Comparison of ENCODE assay signal across 18 mouse cellular contexts in the genomic region with DNA sequence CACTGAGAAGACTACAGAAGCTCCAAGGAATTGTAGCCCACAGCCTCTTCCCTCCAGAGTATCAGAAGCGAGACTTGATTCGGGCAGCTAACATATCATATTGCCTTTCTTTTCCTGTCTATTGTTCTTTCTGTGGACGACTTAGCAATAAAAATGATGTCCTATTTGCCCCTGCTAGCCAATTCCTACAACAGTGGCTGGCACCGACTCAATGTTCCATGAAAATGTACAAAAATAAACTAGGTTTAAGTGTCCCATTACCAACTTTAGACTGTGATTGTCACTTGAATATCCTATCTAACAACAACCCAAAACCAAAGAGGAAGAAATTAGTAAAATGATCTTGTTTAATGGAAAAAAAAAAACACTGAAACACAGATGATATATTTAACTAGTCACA.
"Had no signal": no experiment of that assay in that cellular context is flagged by ENCODE, and none has a peak within 500 bp of the region (broad histone marks: within the 10 kb centered on the region; RNA-seq: fewer than 3 reads in every experiment).

No protein-coding gene starts in this region.

- H3K4me3 ChIP-seq: midbrain, embryonic 10.5 days; midbrain, embryonic 12.5 days; myocyte; neural tube, embryonic 13.5 days; neural tube, embryonic 15.5 days had no signal

- H3K4me2 ChIP-seq: lung, embryonic 14.5 days; midbrain, embryonic 12.5 days; neural tube, embryonic 13.5 days; neural tube, embryonic 15.5 days had no signal

- H3K9ac ChIP-seq: lung, embryonic 14.5 days; midbrain, embryonic 12.5 days; neural tube, embryonic 13.5 days; neural tube, embryonic 15.5 days had no signal

- H3K27me3 ChIP-seq: midbrain, embryonic 12.5 days; neural tube, embryonic 13.5 days; neural tube, embryonic 15.5 days had no signal

- ATAC-seq: midbrain, embryonic 16.5 days had no signal

- DNase-seq: lung, embryonic 14.5 days; lung, postnatal 10 days; lung, postnatal 4 days; midbrain, embryonic 14.5 days; retina, postnatal 1 day; right cerebral cortex, adult 18-20 months; right cerebral cortex, postnatal 25 days; right cerebral cortex, postnatal 4 days; spleen, adult 18-20 months; thymus, adult 18-20 months; thymus, postnatal 14 days; thymus, postnatal 36 days had no signal

- H3K27ac ChIP-seq: midbrain, embryonic 10.5 days; midbrain, embryonic 12.5 days; neural tube, embryonic 13.5 days; neural tube, embryonic 15.5 days had no signal

- H3K4me1 ChIP-seq: midbrain, embryonic 10.5 days; midbrain, embryonic 12.5 days; neural tube, embryonic 13.5 days; neural tube, embryonic 15.5 days had no signal

- H3K9me3 ChIP-seq: midbrain, embryonic 10.5 days; neural tube, embryonic 13.5 days; neural tube, embryonic 15.5 days had no signal

- H3K36me3 ChIP-seq: midbrain, embryonic 10.5 days; midbrain, embryonic 12.5 days; neural tube, embryonic 13.5 days; neural tube, embryonic 15.5 days had no signal
